Mouse (Mus musculus): ENCODE measurements around the gene Wfdc15a.

Gene Wfdc15a

GRCm38 (mm10) chr2:164199626-164200327 is at the start of gene Wfdc15a:
Gene Wfdc15a (minus strand): TSS chr2:164200130.
- DNase-seq = no peak

- DNase-seq = no peak
Measured at GRCm38 (mm10) chr2:164238366-164238765, 38.4 kb upstream of the Wfdc15a start, which contains the start of gene Svs2. Gene Svs2 (minus strand): TSS chr2:164238466.

GRCm38 (mm10) chr2:164232671-164233070 is 32.7 kb upstream of the Wfdc15a start:
- no peak for DNase-seq

GRCm38 (mm10) chr2:164228361-164229070 is 28.6 kb upstream of the Wfdc15a start:
- DNase-seq = no peak

GRCm38 (mm10) chr2:164221522-164221921 is 21.6 kb upstream of the Wfdc15a start, which contains the start of gene Wfdc15b:
Gene Wfdc15b (minus strand): TSS chr2:164221660.
- peak; percentile 49 for DNase-seq

- no peak for DNase-seq
Measured at GRCm38 (mm10) chr2:164219295-164219694, 19.4 kb upstream of the Wfdc15a start.

- no peak for DNase-seq
Measured at GRCm38 (mm10) chr2:164212711-164213110, 12.8 kb upstream of the Wfdc15a start.

GRCm38 (mm10) chr2:164210892-164211291 is 11.0 kb upstream of the Wfdc15a start:
- no peak for DNase-seq

- DNase-seq = no peak
Measured at GRCm38 (mm10) chr2:164206676-164207075, 6.7 kb upstream of the Wfdc15a start.

GRCm38 (mm10) chr2:164206011-164206410 is 6.1 kb upstream of the Wfdc15a start:
- DNase-seq = peak; percentile 73

- DNase-seq = no peak
Measured at GRCm38 (mm10) chr2:164196700-164196990, 3.3 kb downstream of the Wfdc15a start.

- DNase-seq = no peak
Measured at GRCm38 (mm10) chr2:164195971-164196699, 3.8 kb downstream of the Wfdc15a start.

GRCm38 (mm10) chr2:164194959-164195630 is 4.8 kb downstream of the Wfdc15a start:
- no peak for DNase-seq

- DNase-seq = no peak
Measured at GRCm38 (mm10) chr2:164192279-164192678, 7.7 kb downstream of the Wfdc15a start.

- no peak for DNase-seq
Measured at GRCm38 (mm10) chr2:164190576-164190975, 9.4 kb downstream of the Wfdc15a start, which contains the start of gene Wfdc12. Gene Wfdc12 (minus strand): TSS chr2:164190608.

GRCm38 (mm10) chr2:164188722-164189121 is 11.2 kb downstream of the Wfdc15a start:
- no peak for DNase-seq

- DNase-seq = no peak
Measured at GRCm38 (mm10) chr2:164184145-164184719, 15.7 kb downstream of the Wfdc15a start.

GRCm38 (mm10) chr2:164183340-164183739 is 16.6 kb downstream of the Wfdc15a start:
- DNase-seq = peak; percentile 31

GRCm38 (mm10) chr2:164182692-164183255 is 17.2 kb downstream of the Wfdc15a start, which contains the start of gene Wfdc5:
Gene Wfdc5 (minus strand): TSS chr2:164182742.
- no peak for DNase-seq

GRCm38 (mm10) chr2:164180770-164181169 is 19.2 kb downstream of the Wfdc15a start:
- no peak for DNase-seq

- DNase-seq = peak; percentile 26
Measured at GRCm38 (mm10) chr2:164180124-164180523, 19.8 kb downstream of the Wfdc15a start.

- DNase-seq = no peak
Measured at GRCm38 (mm10) chr2:164177831-164178230, 22.1 kb downstream of the Wfdc15a start.

Data from kidney, adult 9 months (tissue).